Mouse (Mus musculus): ENCODE results near the gene Vkorc1l1. TPM values are rescaled to one million over a fixed set of nuclear protein-coding genes. Genes with fewer than 3 reads are reported as not detected.

Vkorc1l1 gene
- polyA plus RNA-seq, 1 experiment from 2014 or later, result 31.3 TPM

DNA sequence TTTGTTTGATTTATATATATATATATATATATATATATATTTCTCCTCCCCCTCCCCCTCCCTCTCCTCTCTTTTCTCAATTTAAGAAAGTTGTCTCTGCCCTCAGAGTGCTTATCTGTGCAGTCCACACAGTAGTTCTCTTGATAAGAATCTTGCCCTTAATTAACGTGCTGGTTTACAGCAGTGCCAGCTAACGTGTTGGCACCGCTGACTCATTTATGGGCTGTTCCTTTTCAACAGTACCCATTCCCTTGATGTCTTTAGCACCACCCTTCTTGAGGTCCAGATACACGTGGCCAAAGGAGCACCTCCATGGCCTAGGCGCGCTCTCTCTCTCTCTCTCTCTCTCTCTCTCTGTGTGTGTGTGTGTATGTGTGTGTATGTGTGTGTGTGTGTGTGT is 14.0 kb downstream of the Vkorc1l1 start:
- Histone ChIP-seq H3K9ac (replicated peaks; ENCODE audit: low read length) (no peak overlapping the region), H3K27ac (replicated peaks; ENCODE audit: low read depth, low read length) (no peak overlapping the region), H3K4me2 (ENCODE audit: low read length) (no peak overlapping the region), H3K4me3 (replicated peaks; ENCODE audit: low read depth, low read length) (no peak overlapping the region), H3K4me1 (ENCODE audit: control insufficient read depth, insufficient read depth, low read length) (no peaks in the 10 kb centered on the region), H3K36me3 (ENCODE audit: control insufficient read depth, insufficient read depth, low read length) (no peaks in the 10 kb centered on the region), H3K27me3 (ENCODE audit: control insufficient read depth, insufficient read depth, low read length) (no peaks in the 10 kb centered on the region), H3K9me3 (ENCODE audit: control insufficient read depth, low read length) (no peaks in the 10 kb centered on the region)
- DNase-seq (no peak), ATAC-seq (ENCODE audit: low FRiP score, low TSS enrichment) (no peak)
- WGBS, result 88% methylated on average over 6 of the region's 6 CpGs

DNA sequence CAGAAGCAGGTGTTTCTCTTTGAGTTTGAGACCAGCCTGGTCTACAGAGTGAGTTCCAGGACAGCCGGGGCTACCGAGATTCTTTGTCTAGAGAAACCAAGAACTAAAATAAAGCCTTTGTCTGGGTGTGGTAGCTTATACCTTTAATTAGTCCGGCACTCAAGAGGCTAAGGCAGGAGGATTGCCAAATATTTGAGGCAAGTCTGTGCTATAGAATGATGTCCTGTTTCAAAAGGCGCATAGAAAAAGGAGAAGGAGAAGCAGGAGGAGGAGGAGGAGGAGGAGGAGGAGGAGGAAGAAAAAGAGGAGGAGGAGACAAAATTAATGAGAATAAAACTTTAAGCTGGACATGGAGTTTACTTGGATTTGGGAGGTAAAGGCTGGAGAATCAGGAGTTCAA is 21.5 kb downstream of the Vkorc1l1 start:
- Histone ChIP-seq H3K27me3 (ENCODE audit: control insufficient read depth, insufficient read depth, low read length) (no peaks in the 10 kb centered on the region), H3K4me3 (replicated peaks; ENCODE audit: low read depth, low read length) (no peak overlapping the region), H3K36me3 (ENCODE audit: control insufficient read depth, insufficient read depth, low read length) (no peaks in the 10 kb centered on the region), H3K9me3 (ENCODE audit: control insufficient read depth, low read length) (no peaks in the 10 kb centered on the region), H3K9ac (replicated peaks; ENCODE audit: low read length) (no peak overlapping the region), H3K4me1 (ENCODE audit: control insufficient read depth, insufficient read depth, low read length) (no peaks in the 10 kb centered on the region), H3K4me2 (ENCODE audit: low read length) (no peak overlapping the region), H3K27ac (replicated peaks; ENCODE audit: low read depth, low read length) (no peak overlapping the region)
- DNase-seq (no peak), ATAC-seq (ENCODE audit: low FRiP score, low TSS enrichment) (no peak)
- 81% methylated on average over 4 of the region's 4 CpGs for WGBS

- ATAC-seq (ENCODE audit: low FRiP score, low TSS enrichment) (no peak), DNase-seq (no peak)
- WGBS, result 92% methylated on average over 3 of the region's 3 CpGs
- Histone ChIP-seq H3K9ac (replicated peaks; ENCODE audit: low read length) (no peak overlapping the region), H3K4me2 (ENCODE audit: low read length) (no peak overlapping the region), H3K27me3 (ENCODE audit: control insufficient read depth, insufficient read depth, low read length) (no peaks in the 10 kb centered on the region), H3K4me1 (ENCODE audit: control insufficient read depth, insufficient read depth, low read length) (no peaks in the 10 kb centered on the region), H3K36me3 (ENCODE audit: control insufficient read depth, insufficient read depth, low read length) (peaks cover under 1% of the 10 kb centered on the region; the same call in 1 of the 2 replicates), H3K27ac (replicated peaks; ENCODE audit: low read depth, low read length) (no peak overlapping the region), H3K4me3 (replicated peaks; ENCODE audit: low read depth, low read length) (no peak overlapping the region), H3K9me3 (ENCODE audit: control insufficient read depth, low read length) (no peaks in the 10 kb centered on the region)
Observed at GRCm38 (mm10) chr5:129966448-129966847, 24.7 kb downstream of the Vkorc1l1 start.

GRCm38 (mm10) chr5:129968417-129968816 is 26.6 kb downstream of the Vkorc1l1 start:
- H3K4me1 ChIP-seq (ENCODE audit: control insufficient read depth, insufficient read depth, low read length), result no peaks in the 10 kb centered on the region
- H3K4me2 ChIP-seq (ENCODE audit: low read length), result no peak overlapping the region
- no peak overlapping the region for H3K9ac ChIP-seq (replicated peaks; ENCODE audit: low read length)
- H3K36me3 ChIP-seq (ENCODE audit: control insufficient read depth, insufficient read depth, low read length), result peaks cover 4% of the 10 kb centered on the region
- no peak overlapping the region for H3K27ac ChIP-seq (replicated peaks; ENCODE audit: low read depth, low read length)
- ATAC-seq (ENCODE audit: low FRiP score, low TSS enrichment) (no peak), DNase-seq (peak; percentile 18)
- 89% methylated on average over 7 of the region's 7 CpGs for WGBS
- H3K4me3 ChIP-seq (replicated peaks; ENCODE audit: low read depth, low read length), result no peak overlapping the region
- no peaks in the 10 kb centered on the region for H3K9me3 ChIP-seq (ENCODE audit: control insufficient read depth, low read length)
- no peaks in the 10 kb centered on the region for H3K27me3 ChIP-seq (ENCODE audit: control insufficient read depth, insufficient read depth, low read length)

- ATAC-seq (ENCODE audit: low FRiP score, low TSS enrichment) (no peak), DNase-seq (no peak)
- no peak overlapping the region for H3K4me2 ChIP-seq (ENCODE audit: low read length)
- no peaks in the 10 kb centered on the region for H3K9me3 ChIP-seq (ENCODE audit: control insufficient read depth, low read length)
- H3K36me3 ChIP-seq (ENCODE audit: control insufficient read depth, insufficient read depth, low read length), result peaks cover 10% of the 10 kb centered on the region
- H3K4me1 ChIP-seq (ENCODE audit: control insufficient read depth, insufficient read depth, low read length), result no peaks in the 10 kb centered on the region
- no peak overlapping the region for H3K4me3 ChIP-seq (replicated peaks; ENCODE audit: low read depth, low read length)
- WGBS, result 94% methylated on average over 4 of the region's 4 CpGs
- no peaks in the 10 kb centered on the region for H3K27me3 ChIP-seq (ENCODE audit: control insufficient read depth, insufficient read depth, low read length)
- H3K9ac ChIP-seq (replicated peaks; ENCODE audit: low read length), result no peak overlapping the region
- H3K27ac ChIP-seq (replicated peaks; ENCODE audit: low read depth, low read length), result no peak overlapping the region
Observed at GRCm38 (mm10) chr5:129971491-129971890, 29.7 kb downstream of the Vkorc1l1 start.

DNA sequence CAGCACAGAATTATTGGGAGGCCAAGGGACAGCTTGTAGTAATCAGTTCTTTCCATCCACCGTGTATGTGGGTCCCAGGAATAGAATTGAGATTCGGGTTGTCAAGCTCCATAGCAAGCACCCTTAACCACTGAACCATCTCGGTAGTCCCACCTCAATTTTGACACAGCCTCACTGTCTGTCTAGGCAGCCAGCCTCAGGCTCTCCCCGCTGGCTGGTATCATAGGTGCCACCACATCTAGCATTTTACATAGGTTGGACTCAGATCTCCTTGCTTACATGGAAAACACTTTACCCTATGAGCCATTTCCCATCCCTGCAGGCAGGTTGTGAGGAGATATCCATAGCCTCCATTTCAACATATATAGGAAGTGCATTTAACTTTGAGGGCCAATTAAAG is 32.6 kb downstream of the Vkorc1l1 start:
- H3K36me3 ChIP-seq (ENCODE audit: control insufficient read depth, insufficient read depth, low read length), result peaks cover 10% of the 10 kb centered on the region
- no peak overlapping the region for H3K4me3 ChIP-seq (replicated peaks; ENCODE audit: low read depth, low read length)
- no peaks in the 10 kb centered on the region for H3K27me3 ChIP-seq (ENCODE audit: control insufficient read depth, insufficient read depth, low read length)
- ATAC-seq (ENCODE audit: low FRiP score, low TSS enrichment), result no peak
- H3K4me1 ChIP-seq (ENCODE audit: control insufficient read depth, insufficient read depth, low read length), result no peaks in the 10 kb centered on the region
- H3K27ac ChIP-seq (replicated peaks; ENCODE audit: low read depth, low read length), result no peak overlapping the region
- H3K4me2 ChIP-seq (ENCODE audit: low read length), result no peak overlapping the region
- 94% methylated on average over 4 of the region's 4 CpGs for WGBS
- no peak overlapping the region for H3K9ac ChIP-seq (replicated peaks; ENCODE audit: low read length)
- DNase-seq, result no peak
- no peaks in the 10 kb centered on the region for H3K9me3 ChIP-seq (ENCODE audit: control insufficient read depth, low read length)

- Histone ChIP-seq H3K36me3 (ENCODE audit: control insufficient read depth, insufficient read depth, low read length) (peaks cover 10% of the 10 kb centered on the region), H3K4me3 (replicated peaks; ENCODE audit: low read depth, low read length) (no peak overlapping the region), H3K27me3 (ENCODE audit: control insufficient read depth, insufficient read depth, low read length) (no peaks in the 10 kb centered on the region), H3K4me1 (ENCODE audit: control insufficient read depth, insufficient read depth, low read length) (no peaks in the 10 kb centered on the region), H3K9ac (replicated peaks; ENCODE audit: low read length) (no peak overlapping the region), H3K4me2 (ENCODE audit: low read length) (no peak overlapping the region), H3K27ac (replicated peaks; ENCODE audit: low read depth, low read length) (no peak overlapping the region), H3K9me3 (ENCODE audit: control insufficient read depth, low read length) (no peaks in the 10 kb centered on the region)
- no peak for DNase-seq
- 97% methylated on average over 4 of the region's 4 CpGs for WGBS
- ATAC-seq (ENCODE audit: low FRiP score, low TSS enrichment), result no peak
Observed at GRCm38 (mm10) chr5:129974866-129975311, 33.1 kb downstream of the Vkorc1l1 start.

GRCm38 (mm10) chr5:129977768-129978167 is 36.0 kb downstream of the Vkorc1l1 start:
- Histone ChIP-seq H3K9me3 (ENCODE audit: control insufficient read depth, low read length) (no peaks in the 10 kb centered on the region), H3K9ac (replicated peaks; ENCODE audit: low read length) (no peak overlapping the region), H3K27me3 (ENCODE audit: control insufficient read depth, insufficient read depth, low read length) (no peaks in the 10 kb centered on the region), H3K36me3 (ENCODE audit: control insufficient read depth, insufficient read depth, low read length) (peaks cover 6% of the 10 kb centered on the region), H3K4me1 (ENCODE audit: control insufficient read depth, insufficient read depth, low read length) (no peaks in the 10 kb centered on the region), H3K4me3 (replicated peaks; ENCODE audit: low read depth, low read length) (no peak overlapping the region), H3K4me2 (ENCODE audit: low read length) (no peak overlapping the region), H3K27ac (replicated peaks; ENCODE audit: low read depth, low read length) (no peak overlapping the region)
- 80% methylated on average over 4 of the region's 4 CpGs for WGBS
- DNase-seq, result no peak
- no peak for ATAC-seq (ENCODE audit: low FRiP score, low TSS enrichment)

DNA sequence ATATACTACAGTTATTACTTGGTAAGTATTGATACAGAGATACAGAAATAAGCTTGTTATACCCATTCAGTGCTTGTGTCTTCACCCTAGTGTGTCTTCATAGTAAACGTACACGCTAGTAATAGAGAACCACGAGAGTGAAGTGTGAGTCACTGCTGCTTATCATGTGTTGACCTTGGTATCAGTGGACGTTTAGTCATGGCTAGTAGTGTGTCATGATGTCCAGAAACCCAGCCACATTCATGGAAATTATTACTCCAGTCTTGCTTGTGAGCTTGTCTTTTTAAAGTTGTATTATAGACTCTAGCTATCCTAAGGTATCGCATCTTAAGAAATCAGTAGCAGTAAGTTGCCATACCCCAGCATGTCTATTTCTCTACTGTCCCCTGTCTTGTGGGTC is 36.8 kb downstream of the Vkorc1l1 start:
- no peak overlapping the region for H3K4me2 ChIP-seq (ENCODE audit: low read length)
- no peaks in the 10 kb centered on the region for H3K9me3 ChIP-seq (ENCODE audit: control insufficient read depth, low read length)
- H3K27ac ChIP-seq (replicated peaks; ENCODE audit: low read depth, low read length), result no peak overlapping the region
- H3K4me3 ChIP-seq (replicated peaks; ENCODE audit: low read depth, low read length), result no peak overlapping the region
- H3K9ac ChIP-seq (replicated peaks; ENCODE audit: low read length), result no peak overlapping the region
- WGBS, result 93% methylated on average over 5 of the region's 5 CpGs
- peaks cover 14% of the 10 kb centered on the region for H3K36me3 ChIP-seq (ENCODE audit: control insufficient read depth, insufficient read depth, low read length)
- no peaks in the 10 kb centered on the region for H3K4me1 ChIP-seq (ENCODE audit: control insufficient read depth, insufficient read depth, low read length)
- ATAC-seq (ENCODE audit: low FRiP score, low TSS enrichment) (no peak), DNase-seq (no peak)
- H3K27me3 ChIP-seq (ENCODE audit: control insufficient read depth, insufficient read depth, low read length), result no peaks in the 10 kb centered on the region

Data from midbrain, embryonic 14.5 days (tissue).